Mouse (Mus musculus) central nervous system, embryonic 14 days (tissue): ENCODE results near the gene Gal3st4. TPM values are rescaled to one million over a fixed set of nuclear protein-coding genes. Genes with fewer than 3 reads are reported as not detected.

Experiments used
- polyA plus RNA-seq: library from polyadenylated mRNA; depleted of rRNA; stranded (reverse); fragments of >200 nt; gene quantifications from 2 replicates; pipeline ENCODE4 v1.2.3, GENCODE M21; 2012; rRNA removed

The Gal3st4 gene
- 0.70 and 0.85 TPM in 2 replicates for polyA plus RNA-seq

GRCm38 (mm10) chr5:138272409-138272923, at the start of gene Gal3st4:
Gene Gal3st4 (minus strand): TSS chr5:138272840.

GRCm38 (mm10) chr5:138279585-138280424, 7.2 kb upstream of the Gal3st4 start, which contains the start of the genes Gm43720, Gpc2 and Stag3:
Gene Gm43720 (minus strand): TSS chr5:138279958.
Gene Gpc2 (minus strand): TSS chr5:138280005.
Gene Stag3 (plus strand): TSS chr5:138280240.

GRCm38 (mm10) chr5:138263260-138264206, 9.1 kb downstream of the Gal3st4 start, which contains the start of gene BC037034:
Gene BC037034 (minus strand): TSS chr5:138264033.

GRCm38 (mm10) chr5:138255353-138256093, 17.1 kb downstream of the Gal3st4 start, which contains the start of gene Lamtor4:
Gene Lamtor4 (plus strand): TSS chr5:138255482.

GRCm38 (mm10) chr5:138225700-138226099, 46.9 kb downstream of the Gal3st4 start, which contains the start of gene Nxpe5:
Gene Nxpe5 (plus strand): TSS chr5:138225898.

Other genes with a start within 250 kb of the Gal3st4 start
- not detected in 2 replicates for gene Smok3c, start 219.6 kb downstream of the Gal3st4 start, polyA plus RNA-seq
- 16.6 and 18.9 TPM in 2 replicates for gene Zkscan1, start 187.8 kb downstream of the Gal3st4 start, polyA plus RNA-seq
- gene Zscan21, start 155.9 kb downstream of the Gal3st4 start, polyA plus RNA-seq, result 66.8 and 74.4 TPM in 2 replicates
- 10.6 and 11.5 TPM in 2 replicates for gene Zfp113, start 117.1 kb downstream of the Gal3st4 start, polyA plus RNA-seq
- gene Cops6, start 111.8 kb downstream of the Gal3st4 start, polyA plus RNA-seq, result 134 and 138 TPM in 2 replicates
- gene Ap4m1, start 100.8 kb downstream of the Gal3st4 start, polyA plus RNA-seq, result 67.2 TPM in 2 replicates
- gene Mcm7, start 100.4 kb downstream of the Gal3st4 start, polyA plus RNA-seq, result 156 and 192 TPM in 2 replicates
- 88.3 and 101 TPM in 2 replicates for gene Taf6, start 85.4 kb downstream of the Gal3st4 start, polyA plus RNA-seq
- 32.2 and 35.5 TPM in 2 replicates for gene Cnpy4, start 85.4 kb downstream of the Gal3st4 start, polyA plus RNA-seq
- 8.7 and 9.9 TPM in 2 replicates for gene Mblac1, start 78.5 kb downstream of the Gal3st4 start, polyA plus RNA-seq
- 0.04 and 0.05 TPM in 2 replicates for gene Nxpe5, start 46.9 kb downstream of the Gal3st4 start, polyA plus RNA-seq
- gene Lamtor4, start 17.4 kb downstream of the Gal3st4 start, polyA plus RNA-seq, result 136 and 141 TPM in 2 replicates
- 137 and 147 TPM in 2 replicates for gene BC037034, start 8.8 kb downstream of the Gal3st4 start, polyA plus RNA-seq
- gene Gm43720, start 7.1 kb upstream of the Gal3st4 start, polyA plus RNA-seq, result 0.50 and 0.59 TPM in 2 replicates
- gene Gpc2, start 7.2 kb upstream of the Gal3st4 start, polyA plus RNA-seq, result 623 and 676 TPM in 2 replicates
- 19.5 and 20.7 TPM in 2 replicates for gene Stag3, start 7.4 kb upstream of the Gal3st4 start, polyA plus RNA-seq
- gene Pvrig, start 69.1 kb upstream of the Gal3st4 start, polyA plus RNA-seq, result 0.09 and 0.14 TPM in 2 replicates
- gene Zfp157, start 168.6 kb upstream of the Gal3st4 start, polyA plus RNA-seq, result 34.0 and 36.8 TPM in 2 replicates